Mouse (Mus musculus) left cerebral cortex, postnatal 14 days (tissue): ENCODE data around the gene Usp8. TPM values are rescaled to one million over a fixed set of nuclear protein-coding genes. Genes with fewer than 3 reads are reported as not detected.

Experiments used
- DNase-seq, 2 experiments: peaks; one replicate each; pipeline ENCODE4 v3.0.0; 2021 to 2022; ENCODE audit warnings: low spot score in 2 of 2, mixed read lengths in 1 of 2
- intact Hi-C: fragments of 180-260 bp; cut with DNase I; formaldehyde crosslinking; loops from one replicate; pipeline ENCODE4 v1.15.1; 2025
- long read RNA-seq, 2 experiments: library from polyadenylated mRNA; stranded (forward); transcript quantifications; one replicate each; pipeline ENCODE4 v2.0.0; 2021
- total RNA-seq, 2 experiments: library from RNA; stranded (reverse); gene quantifications; 2 replicates each; pipeline ENCODE4 v1.2.3; 2021

The Usp8 gene
- total RNA-seq, result 10 to 100 TPM; 40.4 to 46.6 TPM
- long read RNA-seq, experiment 1, full-length matches to known transcripts, result 50 of 64 reads
- long read RNA-seq, experiment 1, partial matches to known transcripts, result 9 of 64 reads
- long read RNA-seq, experiment 1, other reads (novel, unspliced or antisense), result 5 of 64 reads
- long read RNA-seq, experiment 2, full-length matches to known transcripts, result 40 of 51 reads
- long read RNA-seq, experiment 2, partial matches to known transcripts, result 5 of 51 reads
- long read RNA-seq, experiment 2, other reads (novel, unspliced or antisense), result 6 of 51 reads

DNA sequence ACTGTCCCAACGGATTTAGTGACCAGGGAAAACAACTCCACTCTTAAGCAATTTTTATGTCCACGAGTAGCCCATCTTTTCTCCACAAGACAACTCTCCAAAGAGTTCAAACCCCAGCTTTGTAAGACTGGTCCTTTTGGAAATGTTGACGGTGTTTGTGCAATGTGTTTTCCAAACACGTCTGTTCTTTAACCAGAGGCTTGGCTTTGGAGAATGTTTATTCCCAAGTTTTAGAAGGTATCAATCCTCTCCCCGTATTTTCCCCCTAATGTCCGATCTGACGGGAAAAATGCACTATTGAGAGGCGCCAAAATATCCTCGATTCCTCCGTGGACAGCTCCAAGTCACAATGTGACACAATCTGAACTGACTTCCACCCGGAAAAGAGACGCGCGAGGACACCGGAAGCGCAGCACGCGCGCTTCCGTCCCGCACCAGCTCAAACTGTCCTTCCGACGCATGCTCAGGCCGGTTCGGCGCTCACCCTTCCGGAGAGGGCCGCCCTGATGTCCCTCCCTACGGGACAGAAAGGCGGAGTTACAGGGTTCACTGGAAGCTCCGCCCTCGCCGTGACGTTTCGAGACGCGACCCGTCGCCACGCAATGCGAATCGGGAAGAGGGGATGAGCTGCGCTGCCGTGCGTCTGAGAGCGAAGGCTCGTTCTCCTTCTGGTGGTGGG, at the start of gene Usp8:
Usp8 (plus strand) TSS at position 570 of the 679 bp plus-strand sequence.
- intact Hi-C loops, result loop anchor here (2.0 kb wide), 1 partner anchor 32 kb away; no protein-coding TSS in a partner anchor

GRCm38 (mm10) chr2:126663481-126663880, 43.6 kb upstream of the Usp8 start:
- peak; percentile 39 to 51 for DNase-seq
- intact Hi-C loops, result loop anchor here (5.0 kb wide), 1 partner anchor 66 kb away; no protein-coding TSS in a partner anchor

More for the DNA sequence above, at the start of gene Usp8:
- DNase-seq, result peak; percentile 97 to 98

GRCm38 (mm10) chr2:126665984-126666383, 41.1 kb upstream of the Usp8 start:
- intact Hi-C loops, result no loop called here
- DNase-seq, result no peak

- DNase-seq, result no peak
- intact Hi-C loops, result no loop called here
Measured at GRCm38 (mm10) chr2:126668621-126669252, 38.4 kb upstream of the Usp8 start.

DNA sequence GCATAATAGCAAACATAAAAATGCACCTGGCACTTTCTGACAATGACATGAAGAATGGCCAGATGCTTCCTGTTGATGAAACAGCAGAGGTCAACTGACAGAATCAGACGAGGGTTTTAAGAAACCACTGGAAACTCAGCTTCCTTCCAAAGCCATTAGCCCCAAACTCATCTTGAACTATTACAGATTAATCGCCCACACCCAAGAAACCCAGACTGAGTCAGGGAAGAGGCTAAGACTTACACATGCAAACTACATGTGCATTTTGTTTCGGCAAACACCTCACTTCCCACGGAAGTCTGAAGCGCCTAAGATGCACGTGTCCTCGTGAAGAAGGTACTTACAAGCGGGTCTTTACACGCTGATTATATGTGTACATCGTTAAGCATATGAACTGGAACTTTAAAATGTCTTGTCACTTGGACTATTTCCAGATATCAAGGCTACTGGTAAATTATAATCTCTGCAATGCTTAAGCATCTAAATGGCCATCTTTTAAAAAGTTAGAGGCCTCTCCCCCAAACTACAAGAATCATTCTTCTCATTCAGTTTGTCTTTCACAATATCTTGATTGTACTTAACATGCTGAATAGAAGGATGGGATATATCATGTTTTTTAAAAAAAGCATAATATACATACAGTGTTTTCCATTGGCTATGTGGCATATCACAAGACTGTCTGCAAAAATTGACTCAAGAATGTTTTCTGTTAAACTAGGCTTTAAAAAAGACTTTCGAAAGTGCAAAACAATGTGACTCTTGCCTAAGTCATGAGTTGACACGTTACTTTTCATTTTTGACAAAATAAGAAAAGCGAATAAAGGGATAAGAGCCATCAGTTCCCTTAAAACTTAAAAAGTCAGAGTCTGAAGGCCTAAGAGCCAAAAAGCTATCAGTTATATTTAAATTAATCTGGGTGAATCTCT, 33.5 kb upstream of the Usp8 start:
- intact Hi-C loops, result loop anchor here (2.0 kb wide), 1 partner anchor 33 kb away; the partner anchor contains the start of gene Usp8

DNA sequence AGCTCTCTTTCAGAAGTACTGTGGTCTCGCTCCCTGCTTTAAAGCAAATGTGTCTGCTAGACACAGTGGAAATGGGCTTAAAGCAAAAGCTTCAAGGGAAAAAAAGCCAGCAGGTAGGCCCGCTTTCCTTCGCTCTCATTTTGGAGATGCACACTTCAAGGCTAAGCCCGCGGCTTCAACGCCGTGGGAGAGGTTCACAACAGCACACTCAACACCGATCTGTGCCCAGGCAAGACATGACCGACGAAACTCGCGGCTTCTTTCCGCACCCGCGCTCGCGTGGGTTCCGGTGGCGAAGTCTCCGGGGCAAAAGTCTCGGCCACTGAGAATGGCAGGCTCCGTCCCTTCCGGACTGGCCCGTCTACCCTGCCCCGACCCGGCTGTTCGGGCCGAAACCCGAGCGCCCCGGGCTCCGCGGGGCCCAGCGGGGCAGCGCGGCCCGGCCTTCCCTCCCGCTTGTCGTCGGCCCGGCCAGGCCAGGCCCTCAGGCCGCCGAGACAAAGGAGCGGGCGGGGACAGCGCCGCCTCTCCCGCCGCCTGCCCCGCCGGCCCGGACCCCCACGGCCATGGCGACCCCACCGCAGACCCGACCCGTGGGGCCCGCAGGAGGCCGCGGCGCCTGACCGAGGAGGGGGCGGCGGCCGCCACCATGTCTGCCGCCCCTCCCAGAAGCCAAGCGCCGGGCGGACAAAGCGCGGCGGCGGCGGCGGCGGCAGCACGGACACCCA, 32.5 kb upstream of the Usp8 start:
- peak; percentile 21 to 41 for DNase-seq
- intact Hi-C loops, result loop anchor here (2.0 kb wide), 1 partner anchor 32 kb away; the partner anchor contains the start of gene Usp8

More for the DNA sequence above, 33.5 kb upstream of the Usp8 start:
- no peak for DNase-seq

GRCm38 (mm10) chr2:126675169-126676121, 31.7 kb upstream of the Usp8 start:
- peak; percentile 87 to 89 for DNase-seq
- intact Hi-C loops, result loop anchor here (2.0 kb wide), 1 partner anchor 31 kb away; the partner anchor contains the start of gene Usp8

GRCm38 (mm10) chr2:126676122-126676515, 31.0 kb upstream of the Usp8 start, which contains the start of gene Gabpb1:
Gene Gabpb1, minus strand, starts transcription at chr2:126676337.
- no peak for DNase-seq
- intact Hi-C loops, result no loop called here

GRCm38 (mm10) chr2:126677366-126677765, 29.8 kb upstream of the Usp8 start:
- intact Hi-C loops, result no loop called here
- no peak for DNase-seq

GRCm38 (mm10) chr2:126682333-126682732, 24.8 kb upstream of the Usp8 start:
- intact Hi-C loops, result no loop called here
- DNase-seq, result peak in 1 of 2 experiments; percentile 14

DNA sequence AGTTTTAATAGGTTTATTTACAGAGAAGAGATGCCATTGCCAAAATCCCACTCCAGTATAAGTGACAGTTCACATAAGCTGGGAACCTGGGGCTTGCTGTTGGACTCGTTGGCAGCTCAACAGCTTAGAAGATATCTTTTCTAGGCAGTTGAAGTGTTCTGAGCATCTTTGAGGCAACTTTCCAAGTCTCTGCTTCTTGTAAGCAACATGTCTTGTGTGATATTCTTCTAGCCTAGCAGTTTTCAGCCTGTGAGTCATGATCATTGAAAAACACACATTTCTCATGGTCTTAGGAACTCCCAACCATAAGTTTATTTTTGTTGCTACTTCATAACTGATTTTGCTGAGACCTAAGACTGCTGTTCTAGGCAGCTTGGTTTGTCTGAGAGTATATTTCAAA, 24.2 kb upstream of the Usp8 start:
- DNase-seq, result peak in 1 of 2 experiments; percentile 20

GRCm38 (mm10) chr2:126691290-126691689, 15.8 kb upstream of the Usp8 start:
- intact Hi-C loops, result no loop called here

More for the DNA sequence above, 24.2 kb upstream of the Usp8 start:
- intact Hi-C loops, result no loop called here

DNA sequence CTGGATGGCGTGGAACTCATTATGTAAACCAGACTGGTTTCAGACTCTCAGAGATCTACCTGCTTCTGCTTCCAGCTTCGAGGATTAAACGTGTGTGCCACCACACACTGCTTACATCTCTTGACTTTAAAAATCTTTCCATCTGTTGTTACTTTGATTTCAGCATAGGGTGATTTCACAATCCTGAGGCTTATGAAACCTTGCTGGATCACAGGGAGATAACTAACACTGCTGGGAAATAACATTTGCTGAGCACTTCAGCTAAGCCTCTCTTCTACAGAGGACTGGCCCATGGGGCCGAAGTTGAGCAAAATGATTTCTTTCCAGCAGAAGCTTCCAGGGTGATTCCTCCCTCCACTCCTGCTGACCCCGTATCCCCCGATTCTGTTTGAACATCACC, 11.8 kb upstream of the Usp8 start:
- no peak for DNase-seq
- intact Hi-C loops, result no loop called here

More at GRCm38 (mm10) chr2:126691290-126691689, 15.8 kb upstream of the Usp8 start:
- no peak for DNase-seq

GRCm38 (mm10) chr2:126707438-126707779, 281 bp downstream of the Usp8 start:
- no peak for DNase-seq
- intact Hi-C loops, result loop anchor here (2.0 kb wide), 1 partner anchor 33 kb away; no protein-coding TSS in a partner anchor

DNA sequence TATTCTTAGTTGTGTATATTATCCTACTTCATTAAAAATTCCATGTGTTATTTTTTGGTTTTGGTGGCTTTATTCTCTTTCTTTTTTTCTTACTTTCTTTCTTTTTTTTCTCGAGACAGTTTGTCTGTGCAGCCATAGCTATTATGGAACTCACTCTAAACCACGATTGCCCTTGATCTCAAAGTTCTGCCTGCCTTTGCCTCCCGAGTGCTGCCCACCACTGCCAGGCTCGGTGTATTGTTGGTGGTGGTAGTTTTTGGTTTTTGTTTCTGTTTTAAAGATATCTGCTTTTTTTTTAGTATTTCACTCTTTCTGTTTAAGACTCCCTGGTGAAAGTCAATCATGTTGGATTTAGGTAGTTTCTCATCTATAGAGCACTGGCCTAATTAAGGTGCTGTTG, 1.2 kb downstream of the Usp8 start:
- no peak for DNase-seq
- intact Hi-C loops, result no loop called here

DNA sequence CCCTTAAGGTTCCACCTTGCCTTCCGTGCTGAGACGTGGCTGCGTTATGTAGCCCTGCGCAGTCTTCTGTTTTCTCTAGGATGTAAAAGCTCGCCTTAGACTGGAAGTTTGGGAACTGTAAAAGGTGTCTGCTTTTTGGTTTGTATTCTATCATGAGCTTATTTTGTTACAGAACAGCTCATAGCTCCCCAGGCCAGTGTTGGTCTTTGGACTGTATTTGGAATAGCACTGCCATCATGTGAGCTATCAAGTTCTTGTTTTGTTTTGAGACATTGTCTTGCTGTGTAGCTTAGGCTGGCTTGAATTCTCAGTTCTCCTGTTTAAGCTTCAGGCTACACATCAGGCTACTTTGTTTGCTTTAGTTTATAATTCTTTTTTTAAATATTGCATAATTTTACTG, 5.4 kb downstream of the Usp8 start:
- intact Hi-C loops, result no loop called here
- no peak for DNase-seq

DNA sequence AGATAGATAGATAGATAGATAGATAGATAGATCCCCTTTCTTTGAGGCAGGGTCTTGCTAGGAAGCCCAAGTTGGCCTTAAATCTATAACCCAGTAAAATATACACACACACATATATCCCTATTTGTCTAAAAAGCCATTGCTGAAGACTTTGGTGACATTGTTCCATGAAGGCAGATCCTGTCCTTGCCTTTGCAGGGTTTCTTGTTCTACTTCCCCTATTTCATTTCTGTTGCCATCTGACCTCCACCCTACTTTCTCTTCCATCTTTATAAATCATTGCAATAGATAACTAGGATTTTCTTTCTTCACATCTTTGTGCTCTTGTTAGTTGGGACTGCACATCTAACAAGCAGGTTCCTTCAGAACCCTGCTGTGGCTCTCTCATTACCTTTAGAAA, 5.8 kb downstream of the Usp8 start:
- no peak for DNase-seq
- intact Hi-C loops, result no loop called here
